Mouse (Mus musculus) hindbrain, embryonic 11.5 days (tissue): ENCODE data around the gene Adam10. TPM values are rescaled to one million over a fixed set of nuclear protein-coding genes. Genes with fewer than 3 reads are reported as not detected.

ENCODE experiments used
- ATAC-seq: fragments of 200-750 bp; cut with Nextera tagmentation; 2 replicates; pipeline ENCODE4 v1.8.0; 2017; ENCODE audit warnings: mild to moderate bottlenecking, moderate TSS enrichment, moderate library complexity; ENCODE audit not compliant: low FRiP score
- DNase-seq: peaks from one replicate; pipeline ENCODE4 v3.0.0-alpha.2; 2015; ENCODE audit warnings: low spot score
- H3K27ac ChIP-seq: fragments of 300-500 bp; sonication (generic); 2 replicates; pipeline ENCODE4 v1.5.1; 2014; ENCODE audit warnings: mild to moderate bottlenecking, low read depth, low read length
- H3K27me3 ChIP-seq: fragments of 300-500 bp; sonication (generic); 2 replicates; pipeline ENCODE4 v1.6.1; 2014; ENCODE audit warnings: mild to moderate bottlenecking, low read length, moderate library complexity, mixed read lengths; ENCODE audit not compliant: control insufficient read depth, insufficient read depth
- H3K36me3 ChIP-seq: fragments of 300-500 bp; sonication (generic); 2 replicates; pipeline ENCODE4 v1.6.1; 2014; ENCODE audit warnings: mild to moderate bottlenecking, low read length, moderate library complexity, mixed read lengths; ENCODE audit not compliant: control insufficient read depth, insufficient read depth
- H3K4me1 ChIP-seq: fragments of 300-500 bp; sonication (generic); replicated peaks from 2 replicates; pipeline ENCODE4 v1.6.1; 2014; ENCODE audit warnings: low read length, mixed read lengths; ENCODE audit not compliant: control insufficient read depth, insufficient read depth
- H3K4me2 ChIP-seq: fragments of 300-500 bp; sonication (generic); replicated peaks from 2 replicates; pipeline ENCODE4 v1.6.1; 2014; ENCODE audit warnings: mild to moderate bottlenecking, low read depth, low read length
- H3K4me3 ChIP-seq: fragments of 300-500 bp; sonication (generic); 2 replicates; pipeline ENCODE4 v1.5.1; 2014; ENCODE audit warnings: low read depth, low read length
- H3K9ac ChIP-seq: fragments of 300-500 bp; sonication (generic); 2 replicates; pipeline ENCODE4 v1.6.1; 2014; ENCODE audit warnings: low read depth, low read length
- H3K9me3 ChIP-seq: fragments of 300-500 bp; sonication (generic); 2 replicates; pipeline ENCODE4 v1.6.1; 2016; ENCODE audit warnings: low read length; ENCODE audit not compliant: control insufficient read depth
- WGBS: fragments of 180-500 bp; shearing (Covaris S2); extraction: QIAGEN DNeasy Blood & Tissue Kit; methylation state at CpG from one replicate; pipeline ENCODE4 v1.1.7; 2014; 5-methylcytosine and 5-hydroxymethylcytosine counted together
- polyA plus RNA-seq: library from polyadenylated mRNA; unstranded; fragments of >200 nt; fragmentation: Nextera tagmentation; extraction: Ambion mirVana; gene quantifications from 2 replicates; pipeline ENCODE4 v1.2.1, GENCODE M21; 2014

Gene Adam10
- polyA plus RNA-seq, 1 experiment from 2014 or later: 64.9 TPM

DNA sequence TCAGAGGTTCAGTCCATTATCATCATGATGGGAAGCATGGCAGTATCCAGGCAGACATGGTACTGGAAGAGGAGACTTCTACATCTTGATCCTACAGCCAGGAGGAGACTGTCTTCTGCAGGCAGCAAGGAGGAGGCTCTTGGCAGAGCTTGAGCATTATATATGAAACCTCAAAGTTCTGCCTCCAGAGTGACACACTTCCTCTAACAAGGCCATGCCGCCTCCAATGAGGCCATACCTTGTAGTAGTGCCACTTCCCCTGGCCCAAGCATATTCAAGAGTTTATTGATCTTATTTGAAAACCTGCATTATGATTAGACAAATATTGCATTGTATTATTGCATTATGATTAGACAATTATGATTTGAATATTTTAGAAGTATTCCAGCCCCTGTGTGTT is 27.6 kb downstream of the Adam10 start:
- DNase-seq: no peak
- H3K4me2 ChIP-seq: no peak overlapping the region
- no peak for ATAC-seq
- no peaks in the 10 kb centered on the region for H3K36me3 ChIP-seq
- 88% methylated on average over 1 of the region's 1 CpGs for WGBS
- no peaks in the 10 kb centered on the region for H3K27me3 ChIP-seq
- no peaks in the 10 kb centered on the region for H3K9me3 ChIP-seq
- H3K9ac ChIP-seq: no peak overlapping the region
- no peaks in the 10 kb centered on the region for H3K4me1 ChIP-seq
- H3K4me3 ChIP-seq: no peak overlapping the region
- H3K27ac ChIP-seq: no peak overlapping the region

- ATAC-seq (no peak), DNase-seq (peak; percentile 16)
- WGBS: 33% methylated on average over 2 of the region's 2 CpGs
- no peaks in the 10 kb centered on the region for H3K9me3 ChIP-seq
- H3K27me3 ChIP-seq: no peaks in the 10 kb centered on the region
- H3K9ac ChIP-seq: no peak overlapping the region
- H3K36me3 ChIP-seq: no peaks in the 10 kb centered on the region
- H3K4me3 ChIP-seq: no peak overlapping the region
- H3K27ac ChIP-seq: peak overlapping the region; percentile 54; the same call in 1 of the 2 replicates
- H3K4me1 ChIP-seq: no peaks in the 10 kb centered on the region
- H3K4me2 ChIP-seq: no peak overlapping the region
Measured at GRCm38 (mm10) chr9:70729544-70729943, 50.7 kb downstream of the Adam10 start.

- Histone ChIP-seq H3K9ac (no peak overlapping the region), H3K4me2 (no peak overlapping the region), H3K27me3 (no peaks in the 10 kb centered on the region), H3K4me3 (no peak overlapping the region), H3K9me3 (no peaks in the 10 kb centered on the region), H3K4me1 (no peaks in the 10 kb centered on the region), H3K27ac (no peak overlapping the region), H3K36me3 (no peaks in the 10 kb centered on the region)
- DNase-seq (no peak), ATAC-seq (no peak)
Measured at GRCm38 (mm10) chr9:70731079-70731478, 52.3 kb downstream of the Adam10 start.

GRCm38 (mm10) chr9:70733208-70733607 is 54.4 kb downstream of the Adam10 start:
- Histone ChIP-seq H3K9ac (no peak overlapping the region), H3K27ac (no peak overlapping the region), H3K36me3 (no peaks in the 10 kb centered on the region), H3K4me1 (no peaks in the 10 kb centered on the region), H3K9me3 (no peaks in the 10 kb centered on the region), H3K4me2 (no peak overlapping the region), H3K27me3 (no peaks in the 10 kb centered on the region), H3K4me3 (no peak overlapping the region)
- no peak for DNase-seq
- 85% methylated on average over 2 of the region's 2 CpGs for WGBS
- ATAC-seq: no peak

DNA sequence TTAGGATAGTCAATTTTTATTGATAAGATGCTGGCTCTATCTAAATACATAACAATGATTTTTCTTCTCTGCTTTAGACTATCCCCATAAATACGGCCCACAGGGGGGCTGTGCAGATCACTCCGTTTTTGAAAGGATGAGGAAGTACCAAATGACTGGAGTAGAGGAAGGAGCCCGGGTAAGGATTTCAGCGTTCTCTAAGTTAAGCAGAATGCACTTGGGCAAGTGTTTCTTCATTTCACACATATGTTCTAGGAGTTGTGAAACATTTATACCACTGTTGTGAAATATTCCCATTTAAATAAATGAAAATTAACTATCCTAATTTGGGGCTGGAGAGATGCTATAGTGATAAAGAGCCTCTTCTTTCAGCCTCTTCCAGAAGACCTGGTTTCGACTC is 61.2 kb downstream of the Adam10 start:
- no peaks in the 10 kb centered on the region for H3K36me3 ChIP-seq
- ATAC-seq (no peak), DNase-seq (no peak)
- no peaks in the 10 kb centered on the region for H3K9me3 ChIP-seq
- H3K4me2 ChIP-seq: no peak overlapping the region
- no peaks in the 10 kb centered on the region for H3K27me3 ChIP-seq
- H3K9ac ChIP-seq: no peak overlapping the region
- H3K27ac ChIP-seq: no peak overlapping the region
- H3K4me1 ChIP-seq: no peaks in the 10 kb centered on the region
- WGBS: 91% methylated on average over 5 of the region's 5 CpGs
- H3K4me3 ChIP-seq: no peak overlapping the region

DNA sequence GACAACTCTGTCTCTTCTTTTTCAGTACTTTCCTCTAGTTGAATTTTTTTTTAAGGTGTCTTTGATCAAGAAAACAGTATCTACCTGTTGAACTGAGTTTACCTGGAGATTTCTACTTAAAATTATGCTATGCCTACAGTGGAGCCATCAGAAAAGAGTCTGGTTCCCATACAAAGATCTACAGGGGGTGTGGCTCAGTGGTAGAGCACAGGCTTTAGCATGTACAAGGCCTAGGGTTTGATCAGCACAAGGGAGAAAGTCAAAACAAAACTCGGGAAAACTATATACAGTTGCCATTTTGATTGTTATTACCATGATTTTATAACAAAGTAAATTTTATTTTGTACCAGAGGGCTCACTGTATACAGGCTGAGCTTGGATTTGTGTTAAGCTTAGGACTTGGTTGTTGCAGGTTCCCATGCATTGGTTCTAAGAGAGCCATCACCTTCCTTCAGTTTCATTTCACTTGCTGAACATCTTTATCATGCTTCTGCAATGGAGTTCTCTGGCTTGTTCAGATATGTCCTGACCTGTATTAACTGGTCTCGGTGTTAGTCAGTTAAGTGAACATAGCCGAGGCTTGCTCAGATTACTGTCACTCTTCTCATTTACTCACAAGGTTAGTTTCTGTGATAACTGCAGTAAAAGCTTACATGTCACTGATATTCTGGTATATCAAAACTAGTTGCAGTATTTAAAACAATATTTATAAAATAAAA is 72.9 kb downstream of the Adam10 start:
- DNase-seq: no peak
- Histone ChIP-seq H3K4me3 (no peak overlapping the region), H3K9ac (no peak overlapping the region), H3K4me1 (no peaks in the 10 kb centered on the region), H3K27ac (no peak overlapping the region), H3K4me2 (no peak overlapping the region), H3K9me3 (no peaks in the 10 kb centered on the region), H3K27me3 (no peaks in the 10 kb centered on the region), H3K36me3 (no peaks in the 10 kb centered on the region)
- WGBS: 93% methylated on average over 3 of the region's 3 CpGs
- no peak for ATAC-seq

GRCm38 (mm10) chr9:70760974-70761373 is 82.2 kb downstream of the Adam10 start:
- ATAC-seq (no peak), DNase-seq (no peak)
- Histone ChIP-seq H3K4me1 (no peaks in the 10 kb centered on the region), H3K36me3 (peaks cover 2% of the 10 kb centered on the region; the same call in 1 of the 2 replicates), H3K27ac (no peak overlapping the region), H3K9me3 (no peaks in the 10 kb centered on the region), H3K4me3 (no peak overlapping the region), H3K9ac (no peak overlapping the region), H3K27me3 (no peaks in the 10 kb centered on the region), H3K4me2 (no peak overlapping the region)
- 92% methylated on average over 5 of the region's 5 CpGs for WGBS

DNA sequence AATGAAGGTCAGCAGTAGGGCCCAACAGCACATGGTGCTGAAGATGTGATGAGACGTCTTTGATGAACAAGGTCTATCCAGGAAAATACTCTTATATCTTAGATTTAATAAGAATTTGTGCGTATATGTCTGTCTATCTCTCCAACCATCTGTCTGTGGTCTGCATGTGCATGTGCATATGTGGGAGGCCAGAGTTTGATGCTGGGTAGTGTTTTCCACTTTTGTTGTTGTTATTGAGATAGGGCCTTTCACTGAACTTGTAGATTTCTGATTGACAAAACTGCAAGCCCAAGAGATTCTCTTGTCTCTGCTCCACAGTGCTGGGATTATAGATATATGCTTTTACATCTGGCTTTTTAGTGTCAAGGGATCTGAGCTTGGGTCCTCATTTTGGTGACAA is 96.7 kb downstream of the Adam10 start:
- DNase-seq (no peak), ATAC-seq (no peak)
- Histone ChIP-seq H3K9ac (no peak overlapping the region), H3K36me3 (no peaks in the 10 kb centered on the region), H3K9me3 (no peaks in the 10 kb centered on the region), H3K27ac (no peak overlapping the region), H3K27me3 (no peaks in the 10 kb centered on the region), H3K4me2 (no peak overlapping the region), H3K4me3 (no peak overlapping the region), H3K4me1 (no peaks in the 10 kb centered on the region)
- 94% methylated on average over 2 of the region's 2 CpGs for WGBS

GRCm38 (mm10) chr9:70782191-70782590 is 103.4 kb downstream of the Adam10 start:
- DNase-seq: no peak
- Histone ChIP-seq H3K9me3 (no peaks in the 10 kb centered on the region), H3K4me3 (no peak overlapping the region), H3K4me2 (no peak overlapping the region), H3K9ac (no peak overlapping the region), H3K36me3 (no peaks in the 10 kb centered on the region), H3K4me1 (no peaks in the 10 kb centered on the region), H3K27ac (no peak overlapping the region), H3K27me3 (no peaks in the 10 kb centered on the region)
- no peak for ATAC-seq
- WGBS: 85% methylated on average over 3 of the region's 3 CpGs
